Mouse (Mus musculus): ENCODE measurements around the gene Gm11569. TPM values are rescaled to one million over a fixed set of nuclear protein-coding genes. Genes with fewer than 3 reads are reported as not detected.
"Not testable (repeated sequence)": the region's sequence is repeated elsewhere in the genome, so short reads cannot be mapped to it uniquely, and the experiment has no call there.

The Gm11569 gene
- not detected in 2 replicates for polyA plus RNA-seq (2014; fragmentation: Nextera tagmentation; extraction: Ambion mirVana)

DNA sequence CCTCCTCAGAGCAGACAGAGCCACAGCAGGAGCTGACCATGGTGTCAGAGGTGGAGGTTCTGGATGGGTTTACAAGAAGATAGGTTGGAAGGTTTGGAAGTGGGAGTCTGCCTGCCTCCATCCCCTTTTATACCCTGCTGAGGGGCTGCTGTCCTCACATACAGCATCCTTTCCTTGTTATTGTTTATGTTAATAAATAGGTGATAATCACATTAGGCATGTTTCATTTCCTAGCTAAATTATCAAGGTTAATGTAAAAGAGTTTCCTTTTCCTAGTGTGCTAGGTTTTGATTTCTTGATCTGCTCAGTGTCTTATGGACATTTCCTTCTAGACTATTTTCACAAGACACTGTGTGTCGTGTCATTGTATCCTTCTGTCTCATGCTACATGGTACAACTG lies at the start of gene Gm11569:
Gene Gm11569 (minus strand): TSS at position 101 of the 400 bp plus-strand sequence.
- ATAC-seq (ENCODE audit: insufficient number of reproducible peaks, low FRiP score, low TSS enrichment, low read depth); H3K27ac ChIP-seq (replicated peaks; ENCODE audit: low read depth, low read length); H3K4me3 ChIP-seq (ENCODE audit: low read depth, low read length); H3K4me2 ChIP-seq (ENCODE audit: low read depth, severe bottlenecking); H3K4me1 ChIP-seq (ENCODE audit: control insufficient read depth, insufficient read depth, low read length); H3K27me3 ChIP-seq (ENCODE audit: control insufficient read depth, insufficient read depth, low read length); H3K9me3 ChIP-seq (ENCODE audit: control insufficient read depth, low read length); H3K36me3 ChIP-seq (ENCODE audit: control insufficient read depth, insufficient read depth, low read length); DNase-seq (ENCODE audit: low spot score); H3K9ac ChIP-seq (ENCODE audit: low read length): not testable (repeated sequence)
- no CpG with 5 or more reads among the region's 1 CpGs for WGBS

DNA sequence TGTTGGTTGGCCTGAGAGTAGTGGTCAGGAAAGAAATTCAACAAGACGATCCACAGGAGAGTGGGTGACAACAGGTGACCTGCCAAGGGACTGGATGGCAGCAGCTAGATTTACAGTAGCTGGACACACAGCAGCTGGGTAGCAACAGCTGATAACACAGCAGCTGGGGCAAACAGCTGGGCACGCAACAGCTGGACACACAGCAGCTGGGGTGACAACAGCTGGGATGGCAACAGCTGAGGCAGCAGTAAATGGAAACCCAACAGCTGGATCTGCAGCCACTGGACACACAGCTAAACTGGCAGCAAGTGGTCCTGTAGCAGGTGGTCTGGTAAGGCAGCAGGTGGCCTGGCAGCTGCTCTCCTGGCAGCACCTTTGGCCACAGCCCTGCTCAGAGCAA lies 48.0 kb upstream of the Gm11569 start:
- Histone ChIP-seq H3K9me3 (ENCODE audit: control insufficient read depth, low read length) (no peaks in the 10 kb centered on the region), H3K4me3 (ENCODE audit: low read depth, low read length) (no peak overlapping the region), H3K27me3 (ENCODE audit: control insufficient read depth, insufficient read depth, low read length) (no peaks in the 10 kb centered on the region), H3K4me1 (ENCODE audit: control insufficient read depth, insufficient read depth, low read length) (no peaks in the 10 kb centered on the region), H3K9ac (ENCODE audit: low read length) (no peak overlapping the region), H3K36me3 (ENCODE audit: control insufficient read depth, insufficient read depth, low read length) (no peaks in the 10 kb centered on the region), H3K4me2 (ENCODE audit: low read depth, severe bottlenecking) (no peak overlapping the region), H3K27ac (replicated peaks; ENCODE audit: low read depth, low read length) (no peak overlapping the region)
- 90% methylated on average over 2 of the region's 2 CpGs for WGBS
- DNase-seq (ENCODE audit: low spot score) (no peak), ATAC-seq (ENCODE audit: insufficient number of reproducible peaks, low FRiP score, low TSS enrichment, low read depth) (no peak)

DNA sequence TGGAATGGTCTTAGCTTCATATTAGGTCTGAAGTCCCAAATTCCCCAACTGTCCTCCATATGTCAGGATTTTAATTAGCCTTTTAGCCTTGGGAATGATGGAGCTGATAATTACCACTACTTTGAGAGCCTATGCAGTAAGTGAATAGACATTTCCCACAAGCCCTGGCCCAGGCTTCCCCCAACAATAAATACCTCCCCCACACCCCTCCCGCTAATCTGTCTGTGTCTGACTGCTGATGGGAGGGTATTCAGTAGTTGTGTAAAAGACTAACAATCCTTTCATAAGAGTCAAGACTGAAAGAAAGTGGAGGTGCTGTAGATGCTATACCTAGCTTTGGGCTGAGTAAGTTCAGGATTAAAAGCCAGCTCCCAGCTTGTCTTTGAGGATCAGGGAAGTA lies 43.5 kb upstream of the Gm11569 start:
- no peak overlapping the region for H3K4me3 ChIP-seq (ENCODE audit: low read depth, low read length)
- no peaks in the 10 kb centered on the region for H3K27me3 ChIP-seq (ENCODE audit: control insufficient read depth, insufficient read depth, low read length)
- H3K4me1 ChIP-seq (ENCODE audit: control insufficient read depth, insufficient read depth, low read length), result no peaks in the 10 kb centered on the region
- no peak overlapping the region for H3K4me2 ChIP-seq (ENCODE audit: low read depth, severe bottlenecking)
- H3K9ac ChIP-seq (ENCODE audit: low read length), result no peak overlapping the region
- no peaks in the 10 kb centered on the region for H3K9me3 ChIP-seq (ENCODE audit: control insufficient read depth, low read length)
- H3K36me3 ChIP-seq (ENCODE audit: control insufficient read depth, insufficient read depth, low read length), result no peaks in the 10 kb centered on the region
- DNase-seq (ENCODE audit: low spot score) (no peak), ATAC-seq (ENCODE audit: insufficient number of reproducible peaks, low FRiP score, low TSS enrichment, low read depth) (no peak)
- 35% methylated on average over 1 of the region's 1 CpGs for WGBS
- H3K27ac ChIP-seq (replicated peaks; ENCODE audit: low read depth, low read length), result no peak overlapping the region

DNA sequence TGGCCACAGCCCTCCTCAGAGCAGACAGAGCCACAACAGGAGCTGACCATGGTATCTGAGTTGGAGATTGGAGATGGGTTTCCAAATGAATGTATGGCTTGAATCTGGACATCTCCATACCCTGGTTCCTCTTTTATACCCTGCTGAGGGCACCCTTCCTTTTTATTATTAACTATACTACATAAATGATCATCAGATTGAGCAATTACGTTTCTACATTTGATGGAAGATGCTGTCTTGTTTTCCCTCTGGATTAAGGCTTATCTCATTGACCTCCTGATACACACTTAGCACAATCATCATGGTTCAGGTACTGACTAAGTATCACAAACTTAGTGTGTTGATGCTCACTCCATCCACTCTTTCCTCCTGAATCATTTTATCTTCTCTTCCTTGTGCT lies 39.2 kb upstream of the Gm11569 start, which contains the start of gene 2300003K06Rik:
Gene 2300003K06Rik (minus strand): TSS at position 101 of the 400 bp plus-strand sequence.
- DNase-seq (ENCODE audit: low spot score), result no peak
- WGBS, result 80% methylated on average over 1 of the region's 1 CpGs
- no peaks in the 10 kb centered on the region for H3K36me3 ChIP-seq (ENCODE audit: control insufficient read depth, insufficient read depth, low read length)
- H3K4me2 ChIP-seq (ENCODE audit: low read depth, severe bottlenecking), result no peak within 1 kb of the TSS
- no peak within 1 kb of the TSS for H3K27ac ChIP-seq (replicated peaks; ENCODE audit: low read depth, low read length)
- H3K9ac ChIP-seq (ENCODE audit: low read length), result no peak within 1 kb of the TSS
- no peaks in the 10 kb centered on the region for H3K27me3 ChIP-seq (ENCODE audit: control insufficient read depth, insufficient read depth, low read length)
- H3K9me3 ChIP-seq (ENCODE audit: control insufficient read depth, low read length), result no peaks in the 10 kb centered on the region
- no peak within 1 kb of the TSS for H3K4me3 ChIP-seq (ENCODE audit: low read depth, low read length)
- ATAC-seq (ENCODE audit: insufficient number of reproducible peaks, low FRiP score, low TSS enrichment, low read depth), result no peak
- H3K4me1 ChIP-seq (ENCODE audit: control insufficient read depth, insufficient read depth, low read length), result no peaks in the 10 kb centered on the region

DNA sequence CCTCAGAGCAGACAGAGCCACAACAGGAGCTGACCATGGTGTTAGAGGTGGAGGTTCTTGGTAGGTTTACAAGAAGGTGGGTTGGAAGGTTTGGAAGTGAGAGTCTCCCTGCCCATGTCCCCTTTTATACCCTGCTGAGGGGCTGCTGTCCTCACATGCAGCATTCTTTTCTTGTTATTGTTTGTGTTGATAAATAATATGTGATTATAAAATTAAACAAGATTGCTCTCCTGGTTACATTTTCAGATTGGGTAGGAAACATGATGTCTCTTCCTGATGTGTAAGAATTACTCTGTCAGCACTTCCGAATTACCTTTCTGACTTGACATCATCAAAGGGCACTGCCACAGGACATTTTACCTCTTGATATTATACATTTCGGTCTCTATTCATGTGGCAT lies 16.8 kb upstream of the Gm11569 start, which contains the start of gene Gm11564:
Gene Gm11564 (minus strand): TSS at position 101 of the 400 bp plus-strand sequence.
- not testable (repeated sequence) for H3K9ac ChIP-seq (ENCODE audit: low read length); H3K9me3 ChIP-seq (ENCODE audit: control insufficient read depth, low read length); DNase-seq (ENCODE audit: low spot score); H3K27me3 ChIP-seq (ENCODE audit: control insufficient read depth, insufficient read depth, low read length); ATAC-seq (ENCODE audit: insufficient number of reproducible peaks, low FRiP score, low TSS enrichment, low read depth); H3K4me1 ChIP-seq (ENCODE audit: control insufficient read depth, insufficient read depth, low read length); H3K4me3 ChIP-seq (ENCODE audit: low read depth, low read length); H3K27ac ChIP-seq (replicated peaks; ENCODE audit: low read depth, low read length); H3K36me3 ChIP-seq (ENCODE audit: control insufficient read depth, insufficient read depth, low read length); H3K4me2 ChIP-seq (ENCODE audit: low read depth, severe bottlenecking)
- 90% methylated on average over 2 of the region's 2 CpGs for WGBS

DNA sequence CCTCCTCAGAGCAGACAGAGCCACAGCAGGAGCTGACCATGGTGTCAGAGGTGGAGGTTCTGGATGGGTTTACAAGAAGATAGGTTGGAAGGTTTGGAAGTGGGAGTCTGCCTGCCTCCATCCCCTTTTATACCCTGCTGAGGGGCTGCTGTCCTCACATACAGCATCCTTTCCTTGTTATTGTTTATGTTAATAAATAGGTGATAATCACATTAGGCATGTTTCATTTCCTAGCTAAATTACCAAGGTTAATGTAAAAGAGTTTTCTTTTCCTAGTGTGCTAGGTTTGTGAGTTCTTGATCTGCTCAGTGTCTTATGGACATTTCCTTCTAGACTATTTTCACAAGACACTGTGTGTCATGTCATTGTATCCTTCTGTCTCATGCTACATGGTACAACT lies 11.1 kb upstream of the Gm11569 start, which contains the start of gene Krtap4-13:
Gene Krtap4-13 (minus strand): TSS at position 101 of the 400 bp plus-strand sequence.
- DNase-seq (ENCODE audit: low spot score); H3K4me1 ChIP-seq (ENCODE audit: control insufficient read depth, insufficient read depth, low read length); H3K9ac ChIP-seq (ENCODE audit: low read length); H3K9me3 ChIP-seq (ENCODE audit: control insufficient read depth, low read length); H3K27me3 ChIP-seq (ENCODE audit: control insufficient read depth, insufficient read depth, low read length); H3K27ac ChIP-seq (replicated peaks; ENCODE audit: low read depth, low read length); H3K36me3 ChIP-seq (ENCODE audit: control insufficient read depth, insufficient read depth, low read length); ATAC-seq (ENCODE audit: insufficient number of reproducible peaks, low FRiP score, low TSS enrichment, low read depth); H3K4me3 ChIP-seq (ENCODE audit: low read depth, low read length); H3K4me2 ChIP-seq (ENCODE audit: low read depth, severe bottlenecking): not testable (repeated sequence)

DNA sequence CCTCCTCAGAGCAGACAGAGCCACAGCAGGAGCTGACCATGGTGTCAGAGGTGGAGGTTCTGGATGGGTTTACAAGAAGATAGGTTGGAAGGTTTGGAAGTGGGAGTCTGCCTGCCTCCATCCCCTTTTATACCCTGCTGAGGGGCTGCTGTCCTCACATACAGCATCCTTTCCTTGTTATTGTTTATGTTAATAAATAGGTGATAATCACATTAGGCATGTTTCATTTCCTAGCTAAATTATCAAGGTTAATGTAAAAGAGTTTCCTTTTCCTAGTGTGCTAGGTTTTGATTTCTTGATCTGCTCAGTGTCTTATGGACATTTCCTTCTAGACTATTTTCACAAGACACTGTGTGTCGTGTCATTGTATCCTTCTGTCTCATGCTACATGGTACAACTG lies 5.6 kb upstream of the Gm11569 start, which contains the start of gene Gm11554:
Gene Gm11554 (minus strand): TSS at position 101 of the 400 bp plus-strand sequence.
- H3K9me3 ChIP-seq (ENCODE audit: control insufficient read depth, low read length); H3K27me3 ChIP-seq (ENCODE audit: control insufficient read depth, insufficient read depth, low read length); H3K4me2 ChIP-seq (ENCODE audit: low read depth, severe bottlenecking); H3K4me3 ChIP-seq (ENCODE audit: low read depth, low read length); DNase-seq (ENCODE audit: low spot score); H3K27ac ChIP-seq (replicated peaks; ENCODE audit: low read depth, low read length); H3K36me3 ChIP-seq (ENCODE audit: control insufficient read depth, insufficient read depth, low read length); H3K4me1 ChIP-seq (ENCODE audit: control insufficient read depth, insufficient read depth, low read length); H3K9ac ChIP-seq (ENCODE audit: low read length); ATAC-seq (ENCODE audit: insufficient number of reproducible peaks, low FRiP score, low TSS enrichment, low read depth): not testable (repeated sequence)
- WGBS, result no CpG with 5 or more reads among the region's 1 CpGs

DNA sequence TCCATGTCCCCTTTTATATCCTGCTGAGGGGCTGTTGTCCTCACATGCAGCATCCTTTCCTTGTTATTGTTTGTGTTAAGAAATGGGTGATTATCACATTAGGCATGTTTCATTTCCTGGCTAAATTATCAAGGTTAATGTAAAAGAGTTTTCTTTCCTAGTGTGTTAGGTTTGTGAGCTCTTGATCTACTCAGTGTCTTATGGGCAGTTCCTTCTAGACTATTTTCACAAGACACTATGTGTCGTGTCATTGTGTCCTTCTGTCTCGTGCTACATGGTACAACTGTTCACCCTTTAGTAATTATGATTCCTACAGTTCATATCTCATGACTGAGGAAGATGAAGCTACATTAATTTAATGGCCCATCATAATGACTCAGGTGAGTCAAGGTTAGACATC lies 5.4 kb downstream of the Gm11569 start, which contains the start of gene Gm11596:
Gene Gm11596 (minus strand): TSS at position 101 of the 400 bp plus-strand sequence.
- no peaks in the 10 kb centered on the region for H3K9me3 ChIP-seq (ENCODE audit: control insufficient read depth, low read length)
- H3K36me3 ChIP-seq (ENCODE audit: control insufficient read depth, insufficient read depth, low read length), result no peaks in the 10 kb centered on the region
- no peak for ATAC-seq (ENCODE audit: insufficient number of reproducible peaks, low FRiP score, low TSS enrichment, low read depth)
- no peak for DNase-seq (ENCODE audit: low spot score)
- no peaks in the 10 kb centered on the region for H3K4me1 ChIP-seq (ENCODE audit: control insufficient read depth, insufficient read depth, low read length)
- H3K9ac ChIP-seq (ENCODE audit: low read length), result no peak within 1 kb of the TSS
- 70% methylated on average over 2 of the region's 2 CpGs for WGBS
- H3K27me3 ChIP-seq (ENCODE audit: control insufficient read depth, insufficient read depth, low read length), result no peaks in the 10 kb centered on the region
- no peak within 1 kb of the TSS for H3K4me2 ChIP-seq (ENCODE audit: low read depth, severe bottlenecking)
- no peak within 1 kb of the TSS for H3K27ac ChIP-seq (replicated peaks; ENCODE audit: low read depth, low read length)
- no peak within 1 kb of the TSS for H3K4me3 ChIP-seq (ENCODE audit: low read depth, low read length)

DNA sequence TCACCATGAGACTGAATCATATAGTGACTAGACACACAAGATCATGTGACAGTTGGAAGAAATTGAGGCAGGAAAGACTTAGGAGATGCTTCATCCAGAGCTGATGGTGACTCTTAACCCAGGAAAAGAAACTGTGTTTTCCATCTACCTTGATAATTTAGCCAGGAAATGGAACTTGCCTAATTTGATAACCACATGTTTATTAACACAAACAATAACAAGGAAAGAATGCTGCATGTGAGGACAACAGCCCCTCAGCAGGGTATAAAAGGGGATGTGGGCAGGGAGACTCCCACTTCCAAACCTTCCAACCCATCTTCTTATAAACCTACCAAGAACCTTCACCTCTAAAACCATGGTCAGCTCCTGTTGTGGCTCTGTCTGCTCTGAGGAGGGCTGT lies 13.8 kb downstream of the Gm11569 start, which contains the start of gene Krtap4-9:
Gene Krtap4-9 (plus strand): TSS at position 301 of the 400 bp plus-strand sequence.
- not testable (repeated sequence) for H3K27me3 ChIP-seq (ENCODE audit: control insufficient read depth, insufficient read depth, low read length); H3K9me3 ChIP-seq (ENCODE audit: control insufficient read depth, low read length); H3K27ac ChIP-seq (replicated peaks; ENCODE audit: low read depth, low read length); H3K36me3 ChIP-seq (ENCODE audit: control insufficient read depth, insufficient read depth, low read length); H3K4me3 ChIP-seq (ENCODE audit: low read depth, low read length); H3K4me1 ChIP-seq (ENCODE audit: control insufficient read depth, insufficient read depth, low read length); DNase-seq (ENCODE audit: low spot score); H3K9ac ChIP-seq (ENCODE audit: low read length); H3K4me2 ChIP-seq (ENCODE audit: low read depth, severe bottlenecking); ATAC-seq (ENCODE audit: insufficient number of reproducible peaks, low FRiP score, low TSS enrichment, low read depth)

Measured in limb, embryonic 11.5 days (tissue).